1 mouse cellular context compared by ENCODE assay signal in the genomic region with DNA sequence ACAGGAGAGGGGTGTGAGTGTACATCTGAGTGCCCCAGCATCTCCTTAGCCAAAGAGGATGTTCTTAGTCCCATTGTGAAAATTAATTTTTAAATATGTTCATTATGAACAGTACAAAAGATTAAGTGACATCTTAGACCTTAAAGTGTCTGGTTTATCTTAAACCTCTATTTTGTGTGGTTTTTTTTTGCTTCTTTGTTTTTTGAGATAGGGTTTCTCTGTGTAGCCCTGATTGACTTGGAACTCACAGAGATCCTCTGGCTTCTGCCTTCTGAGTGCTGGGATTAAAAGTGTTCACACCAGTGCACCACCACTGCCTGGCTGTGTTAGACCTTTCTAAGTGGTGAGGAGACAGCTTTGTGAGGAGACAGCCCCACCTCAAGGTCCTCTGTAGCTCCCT.
A peak's percentile ranks its signal among the peaks of the same experiment; 100 is the strongest.
TF ChIP-seq lines count a peak whose summit lies in the region.

No protein-coding gene starts in this region.

TF ChIP-seq in MEL, 35 proteins besides CTCF, POLR2A, EP300 and RAD21 (continued from another document):
- TF ChIP-seq E2F4 (IDR thresholded peaks at IDR 0.05; ENCODE audit: borderline replicate concordance, low read depth, low read length) (no peak), HCFC1 (IDR thresholded peaks at IDR 0.05; ENCODE audit: low read depth, low read length) (no peak), BHLHE40 (IDR thresholded peaks at IDR 0.05; ENCODE audit: borderline replicate concordance, low read depth, low read length) (peak; percentile 20; the same call in 1 of the 2 replicates), MEF2A (IDR thresholded peaks at IDR 0.05; ENCODE audit: extremely low read depth, insufficient replicate concordance, low read depth, low read length, poor library complexity, severe bottlenecking) (no peak), NELFE (IDR thresholded peaks at IDR 0.05; ENCODE audit: low read depth, low read length) (no peak), GATA1 (IDR thresholded peaks at IDR 0.05; ENCODE audit: low read depth, low read length) (peak; percentile 82), TCF12 (IDR thresholded peaks at IDR 0.05; ENCODE audit: low read depth, low read length) (peak; percentile 84), KAT2A (conservative IDR thresholded peaks at IDR 0.05; ENCODE audit: low read depth, low read length) (no peak), POLR2AphosphoS2 (IDR thresholded peaks at IDR 0.05; ENCODE audit: low read length) (no peak)
TF ChIP-seq in MEL: peak in this region for 11.
